ENCODE assay signal across 1 mouse cellular context in genomic region chr7:103877093-103877492, GRCm38 (mm10).
TF ChIP-seq lines count a peak whose summit lies in the region.

No protein-coding gene starts in this region.

TF ChIP-seq in MEL, 35 proteins besides CTCF, POLR2A, EP300 and RAD21:
- peak; percentile 83 for TF ChIP-seq RCOR1 (IDR thresholded peaks at IDR 0.05; ENCODE audit: low read depth, low read length)
- no peak for TF ChIP-seq GABPA (IDR thresholded peaks at IDR 0.05; ENCODE audit: low read depth, low read length)
- TF ChIP-seq NRF1 (IDR thresholded peaks at IDR 0.05; ENCODE audit: insufficient read depth, low read depth, low read length, poor library complexity, severe bottlenecking) = no peak
- TF ChIP-seq ZNF384 (IDR thresholded peaks at IDR 0.05; ENCODE audit: low read depth, low read length) = no peak
- no peak for TF ChIP-seq CHD2 (IDR thresholded peaks at IDR 0.05; ENCODE audit: low read length)
- TF ChIP-seq GATA1 (IDR thresholded peaks at IDR 0.05; ENCODE audit: low read depth, low read length) = peak; percentile 96
- TF ChIP-seq MAFK (IDR thresholded peaks at IDR 0.05; ENCODE audit: borderline replicate concordance, low read depth, low read length) = no peak
- peak; percentile 87 for TF ChIP-seq ETS1 (IDR thresholded peaks at IDR 0.05; ENCODE audit: low read depth, low read length)
- peak; percentile 25; the same call in 1 of the 2 replicates for TF ChIP-seq MYC (IDR thresholded peaks at IDR 0.05; ENCODE audit: low read depth, low read length)
- TF ChIP-seq ELF1 (IDR thresholded peaks at IDR 0.05; ENCODE audit: low read depth, low read length) = no peak
- peak; percentile 98 for TF ChIP-seq TCF12 (IDR thresholded peaks at IDR 0.05; ENCODE audit: low read depth, low read length)
- TF ChIP-seq ZKSCAN1 (IDR thresholded peaks at IDR 0.05; ENCODE audit: low read depth, low read length) = no peak
- TF ChIP-seq SIN3A (IDR thresholded peaks at IDR 0.05; ENCODE audit: low read length) = peak; percentile 37; the same call in 1 of the 2 replicates
- peak; percentile 90 for TF ChIP-seq TAL1 (IDR thresholded peaks at IDR 0.05; ENCODE audit: low read length)
- TF ChIP-seq MAX (IDR thresholded peaks at IDR 0.05; ENCODE audit: low read length) = no peak
